Mouse (Mus musculus): Measurements from ENCODE around the gene Cldn22. TPM values are rescaled to one million over a fixed set of nuclear protein-coding genes. Genes with fewer than 3 reads are reported as not detected.

Cldn22 gene
- polyA plus RNA-seq, 1 experiment, result not detected

- Histone ChIP-seq H3ac (ENCODE audit: control insufficient read depth, insufficient read length, low read depth) (no peak overlapping the region), H3K4me3 (ENCODE audit: insufficient read depth, poor library complexity, severe bottlenecking) (no peak overlapping the region), H3K79me2 (ENCODE audit: control insufficient read depth, insufficient read depth) (no peaks in the 10 kb centered on the region), H3K27me3 (ENCODE audit: control insufficient read depth, insufficient read depth, insufficient read length) (no peaks in the 10 kb centered on the region), H3K36me3 (ENCODE audit: control insufficient read depth, insufficient read depth) (peaks cover 78% of the 10 kb centered on the region), H3K79me3 (ENCODE audit: low read depth) (no peaks in the 10 kb centered on the region)
- TF ChIP-seq MAX (IDR thresholded peaks at IDR 0.05), result no peak
- no peak for TF ChIP-seq FOSL1 (IDR thresholded peaks at IDR 0.05; ENCODE audit: insufficient read depth, low read length, poor library complexity, severe bottlenecking)
- TF ChIP-seq CTCF (IDR thresholded peaks at IDR 0.05; ENCODE audit: control insufficient read depth, insufficient read depth, insufficient read length), result no peak
- no peak for TF ChIP-seq USF1 (IDR thresholded peaks at IDR 0.05; ENCODE audit: low read depth)
- TF ChIP-seq CEBPB (IDR thresholded peaks at IDR 0.05; ENCODE audit: low read depth), result no peak
- TF ChIP-seq MYOG (IDR thresholded peaks at IDR 0.05; ENCODE audit: control insufficient read depth, extremely low read depth, insufficient read length), result no peak
- no peak for TF ChIP-seq MYOD1 (IDR thresholded peaks at IDR 0.05; ENCODE audit: control insufficient read depth, insufficient read length, low read depth)
These were observed 22.9 kb downstream of the Cldn22 start for GRCm38 (mm10) chr8:47847161-47847560.

GRCm38 (mm10) chr8:47847931-47848330, 23.6 kb downstream of the Cldn22 start:
- peaks cover 70% of the 10 kb centered on the region for H3K36me3 ChIP-seq (ENCODE audit: control insufficient read depth, insufficient read depth)
- no peak overlapping the region for H3ac ChIP-seq (ENCODE audit: control insufficient read depth, insufficient read length, low read depth)
- no peaks in the 10 kb centered on the region for H3K27me3 ChIP-seq (ENCODE audit: control insufficient read depth, insufficient read depth, insufficient read length)

GRCm38 (mm10) chr8:47849842-47850241, 25.6 kb downstream of the Cldn22 start:
- Histone ChIP-seq H3K4me3 (ENCODE audit: insufficient read depth, poor library complexity, severe bottlenecking) (no peak overlapping the region), H3K36me3 (ENCODE audit: control insufficient read depth, insufficient read depth) (peaks cover 56% of the 10 kb centered on the region), H3K79me2 (ENCODE audit: control insufficient read depth, insufficient read depth) (no peaks in the 10 kb centered on the region), H3ac (ENCODE audit: control insufficient read depth, insufficient read length, low read depth) (no peak overlapping the region), H3K27me3 (ENCODE audit: control insufficient read depth, insufficient read depth, insufficient read length) (no peaks in the 10 kb centered on the region), H3K79me3 (ENCODE audit: low read depth) (no peaks in the 10 kb centered on the region)
- TF ChIP-seq USF1 (IDR thresholded peaks at IDR 0.05; ENCODE audit: low read depth), result peak; percentile 63
- TF ChIP-seq FOSL1 (IDR thresholded peaks at IDR 0.05; ENCODE audit: insufficient read depth, low read length, poor library complexity, severe bottlenecking), result no peak
- TF ChIP-seq MYOD1 (IDR thresholded peaks at IDR 0.05; ENCODE audit: control insufficient read depth, insufficient read length, low read depth), result peak; percentile 76
- TF ChIP-seq MAX (IDR thresholded peaks at IDR 0.05), result peak; percentile 27

More at GRCm38 (mm10) chr8:47847931-47848330, 23.6 kb downstream of the Cldn22 start:
- no peak for TF ChIP-seq MYOD1 (IDR thresholded peaks at IDR 0.05; ENCODE audit: control insufficient read depth, insufficient read length, low read depth)
- Histone ChIP-seq H3K79me2 (ENCODE audit: control insufficient read depth, insufficient read depth) (no peaks in the 10 kb centered on the region), H3K4me3 (ENCODE audit: insufficient read depth, poor library complexity, severe bottlenecking) (no peak overlapping the region), H3K79me3 (ENCODE audit: low read depth) (no peaks in the 10 kb centered on the region)

GRCm38 (mm10) chr8:47851824-47852502, 27.7 kb downstream of the Cldn22 start:
- Histone ChIP-seq H3K79me2 (ENCODE audit: control insufficient read depth, insufficient read depth) (no peaks in the 10 kb centered on the region), H3K4me3 (ENCODE audit: insufficient read depth, poor library complexity, severe bottlenecking) (no peak overlapping the region), H3ac (ENCODE audit: control insufficient read depth, insufficient read length, low read depth) (no peak overlapping the region), H3K36me3 (ENCODE audit: control insufficient read depth, insufficient read depth) (peaks cover 60% of the 10 kb centered on the region), H3K27me3 (ENCODE audit: control insufficient read depth, insufficient read depth, insufficient read length) (no peaks in the 10 kb centered on the region), H3K79me3 (ENCODE audit: low read depth) (no peaks in the 10 kb centered on the region)
- TF ChIP-seq MAX (IDR thresholded peaks at IDR 0.05) (no peak), MYOG (IDR thresholded peaks at IDR 0.05; ENCODE audit: control insufficient read depth, extremely low read depth, insufficient read length) (no peak), CTCF (IDR thresholded peaks at IDR 0.05; ENCODE audit: control insufficient read depth, insufficient read depth, insufficient read length) (no peak), CEBPB (IDR thresholded peaks at IDR 0.05; ENCODE audit: low read depth) (no peak), USF1 (IDR thresholded peaks at IDR 0.05; ENCODE audit: low read depth) (no peak), FOSL1 (IDR thresholded peaks at IDR 0.05; ENCODE audit: insufficient read depth, low read length, poor library complexity, severe bottlenecking) (no peak), MYOD1 (IDR thresholded peaks at IDR 0.05; ENCODE audit: control insufficient read depth, insufficient read length, low read depth) (no peak)

- H3K27me3 ChIP-seq (ENCODE audit: control insufficient read depth, insufficient read depth, insufficient read length), result no peaks in the 10 kb centered on the region
These were observed 28.5 kb downstream of the Cldn22 start for GRCm38 (mm10) chr8:47852737-47853136.

GRCm38 (mm10) chr8:47853356-47853755, 29.1 kb downstream of the Cldn22 start:
- H3K79me2 ChIP-seq (ENCODE audit: control insufficient read depth, insufficient read depth), result no peaks in the 10 kb centered on the region
- no peaks in the 10 kb centered on the region for H3K27me3 ChIP-seq (ENCODE audit: control insufficient read depth, insufficient read depth, insufficient read length)
- no peak for TF ChIP-seq MYOG (IDR thresholded peaks at IDR 0.05; ENCODE audit: control insufficient read depth, extremely low read depth, insufficient read length)
- TF ChIP-seq CTCF (IDR thresholded peaks at IDR 0.05; ENCODE audit: control insufficient read depth, insufficient read depth, insufficient read length), result no peak
- no peak for TF ChIP-seq CEBPB (IDR thresholded peaks at IDR 0.05; ENCODE audit: low read depth)
- TF ChIP-seq USF1 (IDR thresholded peaks at IDR 0.05; ENCODE audit: low read depth), result no peak
- no peak for TF ChIP-seq MAX (IDR thresholded peaks at IDR 0.05)
- TF ChIP-seq FOSL1 (IDR thresholded peaks at IDR 0.05; ENCODE audit: insufficient read depth, low read length, poor library complexity, severe bottlenecking), result no peak
- TF ChIP-seq MYOD1 (IDR thresholded peaks at IDR 0.05; ENCODE audit: control insufficient read depth, insufficient read length, low read depth), result no peak
- H3K36me3 ChIP-seq (ENCODE audit: control insufficient read depth, insufficient read depth), result peaks cover 54% of the 10 kb centered on the region
- no peak overlapping the region for H3ac ChIP-seq (ENCODE audit: control insufficient read depth, insufficient read length, low read depth)
- H3K79me3 ChIP-seq (ENCODE audit: low read depth), result no peaks in the 10 kb centered on the region
- no peak overlapping the region for H3K4me3 ChIP-seq (ENCODE audit: insufficient read depth, poor library complexity, severe bottlenecking)

More at GRCm38 (mm10) chr8:47852737-47853136, 28.5 kb downstream of the Cldn22 start:
- peaks cover 54% of the 10 kb centered on the region for H3K36me3 ChIP-seq (ENCODE audit: control insufficient read depth, insufficient read depth)
- TF ChIP-seq MYOD1 (IDR thresholded peaks at IDR 0.05; ENCODE audit: control insufficient read depth, insufficient read length, low read depth) (peak; percentile 75), MYOG (IDR thresholded peaks at IDR 0.05; ENCODE audit: control insufficient read depth, extremely low read depth, insufficient read length) (no peak)
- H3ac ChIP-seq (ENCODE audit: control insufficient read depth, insufficient read length, low read depth), result no peak overlapping the region
- H3K79me3 ChIP-seq (ENCODE audit: low read depth), result no peaks in the 10 kb centered on the region
- H3K79me2 ChIP-seq (ENCODE audit: control insufficient read depth, insufficient read depth), result no peaks in the 10 kb centered on the region
- no peak overlapping the region for H3K4me3 ChIP-seq (ENCODE audit: insufficient read depth, poor library complexity, severe bottlenecking)

Measured in C2C12 (cell line).